Mouse (Mus musculus) heart, postnatal 14 days (tissue): ENCODE data around the gene Scyl1. TPM values are rescaled to one million over a fixed set of nuclear protein-coding genes. Genes with fewer than 3 reads are reported as not detected.
"Not testable (repeated sequence)": the region's sequence is repeated elsewhere in the genome, so short reads cannot be mapped to it uniquely, and the experiment has no call there.

Source experiments
- DNase-seq, 2 experiments: peaks; one replicate each; pipeline ENCODE4 v3.0.0; 2021 to 2022
- intact Hi-C: fragments of 180-260 bp; cut with DNase I; formaldehyde crosslinking; loops from one replicate; pipeline ENCODE4 v1.15.1; 2025
- long read RNA-seq, 2 experiments: library from polyadenylated mRNA; stranded (forward); transcript quantifications; one replicate each; pipeline ENCODE4 v2.0.0; 2021
- total RNA-seq, 2 experiments: library from RNA; stranded (reverse); gene quantifications; 2 replicates each; pipeline ENCODE4 v1.2.3; 2021

Scyl1 gene
- 10 to 100 TPM; 66.2 to 67.2 TPM for total RNA-seq
- long read RNA-seq, experiment 1, transcript Scyl1-209 (17 exons, 2,395 nt), result minor isoform, 15 of 171 reads
- long read RNA-seq, experiment 1, transcript Scyl1-203 (16 exons, 2,719 nt), result minor isoform, 6 of 171 reads
- long read RNA-seq, experiment 1, transcript Scyl1-210 (17 exons, 2,731 nt), result major isoform, 113 of 171 reads
- long read RNA-seq, experiment 1, partial matches to known transcripts, result 24 of 171 reads
- long read RNA-seq, experiment 1, other reads (novel, unspliced or antisense), result 11 of 171 reads
- long read RNA-seq, experiment 2, transcript Scyl1-210 (17 exons, 2,731 nt), result major isoform, 110 of 157 reads
- long read RNA-seq, experiment 2, transcript Scyl1-201 (17 exons, 2,586 nt), result minor isoform, 7 of 157 reads
- long read RNA-seq, experiment 2, transcript Scyl1-209 (17 exons, 2,395 nt), result minor isoform, 10 of 157 reads
- long read RNA-seq, experiment 2, partial matches to known transcripts, result 17 of 157 reads
- long read RNA-seq, experiment 2, other reads (novel, unspliced or antisense), result 12 of 157 reads

DNA sequence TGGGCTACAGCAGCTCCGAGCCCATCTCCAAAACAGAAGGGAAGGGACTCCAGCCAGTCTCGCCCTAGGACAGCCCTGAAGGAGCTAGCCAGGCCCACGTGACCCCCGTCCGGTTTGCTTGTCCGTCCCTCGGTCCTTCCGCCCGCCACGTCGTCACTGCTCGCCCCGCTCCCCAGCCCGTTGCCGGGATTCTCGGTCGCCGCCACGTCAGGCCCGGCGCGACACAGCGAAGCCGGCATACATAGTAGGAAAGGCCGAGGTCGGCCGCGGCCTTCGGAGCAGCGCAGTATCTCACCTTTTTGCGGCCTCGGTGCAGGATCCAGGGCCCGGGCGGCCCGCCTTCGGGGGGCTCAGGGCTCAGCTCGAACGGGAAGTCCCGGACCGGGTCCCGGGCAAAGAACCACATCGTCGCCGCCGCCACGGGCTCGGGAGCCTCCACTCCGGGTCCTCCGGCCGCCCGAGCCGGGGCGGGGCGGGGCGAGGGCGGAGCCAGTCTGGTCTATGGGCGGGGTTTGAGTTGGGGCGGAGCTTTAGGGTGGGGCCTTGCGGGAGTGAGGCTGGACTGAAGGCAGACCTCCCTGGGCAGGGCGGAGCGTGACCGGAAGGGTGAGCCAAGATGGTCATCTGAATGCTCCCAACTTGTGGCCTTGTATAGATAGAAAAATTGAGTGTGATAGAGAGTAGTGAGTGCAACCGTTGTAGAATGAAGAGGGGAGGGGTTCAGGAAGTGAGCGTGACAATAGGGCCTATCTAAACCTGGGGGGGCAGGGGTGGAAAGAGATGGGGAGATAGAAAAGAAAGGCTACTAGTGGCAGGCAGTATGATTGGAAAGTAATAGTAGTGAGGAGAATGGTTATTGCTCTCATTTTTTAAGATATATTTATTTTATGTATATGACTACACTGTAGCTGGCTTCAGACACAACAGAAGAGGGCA, at the start of gene Scyl1:
Gene Scyl1 (minus strand): TSS at position 495 of the 936 bp plus-strand sequence.
- peak; percentile 97 to 98 for DNase-seq
- intact Hi-C loops, result loop anchor here (2.0 to 10.0 kb wide), 2 partner anchors 42 to 364 kb away; partner anchors contain the start of gene Fam89b

GRCm38 (mm10) chr19:5819549-5819948, 48.3 kb upstream of the Scyl1 start:
- intact Hi-C loops, result loop anchor here (2.0 kb wide), 2 partner anchors 17 to 25 kb away; no protein-coding TSS in a partner anchor
- DNase-seq, result peak; percentile 70 to 80

DNA sequence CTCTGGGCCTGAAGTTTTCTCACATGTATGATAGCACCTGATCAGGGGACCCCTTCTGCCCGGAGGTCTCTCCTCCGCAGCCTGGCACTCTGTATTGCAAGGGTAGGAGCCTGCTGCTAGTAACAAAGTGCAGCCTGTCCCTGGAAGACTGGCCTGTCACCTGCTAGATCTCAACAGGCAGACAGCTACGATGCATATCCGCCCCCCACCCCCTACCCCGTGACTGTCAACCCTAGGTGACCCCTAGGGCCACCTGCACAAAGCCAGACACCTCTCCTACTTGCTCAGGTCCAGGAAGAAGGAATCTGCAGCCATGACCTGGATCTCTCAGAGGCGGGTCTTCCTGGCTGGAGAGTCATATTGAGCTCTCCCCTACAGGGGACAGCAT, 47.4 kb upstream of the Scyl1 start:
- intact Hi-C loops, result loop anchor here (2.0 kb wide), 2 partner anchors 16 to 24 kb away; no protein-coding TSS in a partner anchor
- DNase-seq, result no peak

DNA sequence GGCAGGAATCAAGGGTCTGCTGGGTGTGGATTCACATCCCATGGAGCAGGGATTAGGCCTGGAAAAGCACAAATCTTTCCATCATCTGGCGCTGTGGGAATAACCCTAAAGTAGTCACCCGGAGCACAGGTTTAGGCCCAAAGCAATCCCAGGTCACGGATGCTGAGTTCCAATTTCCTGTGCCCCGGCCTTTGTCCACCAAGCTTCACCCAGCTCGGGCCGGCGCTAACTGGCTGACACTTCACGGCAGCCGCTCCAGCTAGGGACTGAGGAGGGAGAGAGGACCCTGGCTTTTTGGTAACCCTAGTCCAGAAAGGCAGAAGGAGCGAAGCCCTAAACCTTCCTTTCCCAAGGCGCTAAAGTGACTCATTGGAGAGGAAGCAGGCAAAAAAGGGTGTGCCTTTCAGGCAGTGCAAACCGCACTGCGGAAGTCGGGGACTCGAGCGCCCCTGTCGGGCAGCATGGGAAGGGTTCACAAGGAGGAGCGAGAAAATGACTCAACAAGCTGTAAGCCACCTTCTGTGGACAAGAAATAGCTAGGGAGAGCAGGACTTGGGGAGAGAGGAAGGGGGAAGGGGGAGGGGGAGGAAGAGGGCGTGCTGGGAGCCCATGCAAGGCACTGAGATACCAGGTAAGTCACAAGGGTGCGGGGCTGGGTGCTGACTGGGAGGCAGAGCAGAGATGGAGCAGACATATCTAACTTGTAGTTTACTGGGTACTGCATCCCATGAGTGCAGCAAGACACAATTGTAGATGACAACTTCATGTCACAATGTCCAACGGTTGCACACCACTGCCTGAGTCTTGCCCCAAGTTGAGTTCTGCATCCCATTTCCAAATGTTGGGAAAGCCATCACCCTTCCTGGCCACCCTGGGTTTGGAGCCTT, 46.7 kb upstream of the Scyl1 start:
- DNase-seq, result peak; percentile 93
- intact Hi-C loops, result loop anchor here (2.0 kb wide), 2 partner anchors 15 to 23 kb away; no protein-coding TSS in a partner anchor

DNA sequence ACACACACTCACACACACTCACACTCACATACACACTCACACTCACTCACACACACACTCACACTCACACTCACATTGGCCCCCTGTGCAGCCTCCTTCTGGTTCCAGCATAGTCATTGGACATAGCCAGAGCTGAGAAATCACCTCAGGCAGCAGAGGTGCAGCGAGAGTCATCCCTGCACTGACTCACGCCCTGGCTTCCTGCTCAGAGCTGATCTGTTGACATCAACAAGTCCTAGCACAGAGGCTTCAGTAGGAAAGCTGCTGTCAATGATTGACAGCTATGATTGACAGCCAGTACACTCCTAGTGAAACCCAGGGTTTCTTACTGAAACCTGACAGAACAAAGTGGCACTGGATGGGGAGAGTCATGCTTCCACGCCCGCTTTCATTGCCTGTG, 44.7 kb upstream of the Scyl1 start:
- intact Hi-C loops, result no loop called here
- DNase-seq, result no peak

DNA sequence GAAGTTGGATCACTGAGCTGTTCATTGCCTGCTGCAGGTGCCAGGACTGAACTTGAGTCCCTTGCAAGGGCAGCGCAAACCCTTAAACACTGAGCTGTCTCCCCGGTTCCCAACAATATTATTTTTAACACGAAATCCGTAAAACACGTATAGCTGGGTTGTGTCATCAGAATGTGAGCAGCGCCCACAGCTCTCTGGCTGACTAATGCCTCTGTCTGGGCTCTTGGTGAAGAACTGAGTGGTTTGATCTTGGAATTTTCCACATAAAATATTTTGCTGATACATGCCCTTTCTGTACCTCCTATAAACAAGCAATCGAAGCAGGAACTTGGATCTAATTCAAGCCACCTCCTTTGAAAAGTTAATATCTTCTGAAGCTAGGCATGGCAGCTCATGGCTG, 43.8 kb upstream of the Scyl1 start:
- intact Hi-C loops, result no loop called here
- DNase-seq, result no peak

GRCm38 (mm10) chr19:5814048-5814447, 42.8 kb upstream of the Scyl1 start:
- DNase-seq, intact Hi-C loops: not testable (repeated sequence)

- no peak for DNase-seq
These were observed 42.3 kb upstream of the Scyl1 start for GRCm38 (mm10) chr19:5813567-5813966.

DNA sequence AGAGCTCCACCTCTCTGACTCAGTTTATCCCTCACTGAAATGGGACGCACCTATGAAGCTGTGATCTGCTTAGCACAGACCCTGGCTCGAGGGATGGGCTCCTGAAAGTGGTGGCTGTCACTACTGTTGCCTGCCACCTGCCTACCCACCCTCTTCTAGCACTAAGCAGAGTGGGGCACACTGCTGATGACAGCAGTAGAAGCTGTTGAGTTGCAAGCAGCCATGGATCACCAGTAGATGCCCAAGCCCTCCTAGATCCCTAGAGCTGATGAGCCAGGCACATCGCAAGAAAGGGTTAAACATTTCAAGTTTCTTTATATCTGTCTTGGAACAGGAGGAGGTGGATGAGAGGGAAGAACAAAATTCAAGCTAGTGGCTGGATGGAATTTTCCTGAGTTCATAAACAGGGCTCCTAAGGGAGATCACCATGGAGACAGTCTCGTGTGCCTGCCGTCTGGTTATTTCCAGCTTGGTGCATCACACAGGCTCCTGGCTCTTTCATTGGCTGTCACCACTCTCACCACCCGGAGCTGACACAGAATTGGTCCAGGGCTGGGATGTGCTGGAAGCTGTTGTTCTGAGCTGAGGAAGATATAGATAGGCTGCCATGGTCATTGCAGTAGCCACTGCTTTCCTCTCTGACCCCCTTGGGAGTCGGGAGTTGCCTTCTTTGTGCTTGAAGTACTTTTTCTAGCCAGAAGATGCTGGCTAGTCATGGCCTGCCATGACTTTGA, 40.7 kb upstream of the Scyl1 start:
- intact Hi-C loops, result no loop called here
- DNase-seq, result peak; percentile 77

More at GRCm38 (mm10) chr19:5813567-5813966, 42.3 kb upstream of the Scyl1 start:
- intact Hi-C loops, result no loop called here

DNA sequence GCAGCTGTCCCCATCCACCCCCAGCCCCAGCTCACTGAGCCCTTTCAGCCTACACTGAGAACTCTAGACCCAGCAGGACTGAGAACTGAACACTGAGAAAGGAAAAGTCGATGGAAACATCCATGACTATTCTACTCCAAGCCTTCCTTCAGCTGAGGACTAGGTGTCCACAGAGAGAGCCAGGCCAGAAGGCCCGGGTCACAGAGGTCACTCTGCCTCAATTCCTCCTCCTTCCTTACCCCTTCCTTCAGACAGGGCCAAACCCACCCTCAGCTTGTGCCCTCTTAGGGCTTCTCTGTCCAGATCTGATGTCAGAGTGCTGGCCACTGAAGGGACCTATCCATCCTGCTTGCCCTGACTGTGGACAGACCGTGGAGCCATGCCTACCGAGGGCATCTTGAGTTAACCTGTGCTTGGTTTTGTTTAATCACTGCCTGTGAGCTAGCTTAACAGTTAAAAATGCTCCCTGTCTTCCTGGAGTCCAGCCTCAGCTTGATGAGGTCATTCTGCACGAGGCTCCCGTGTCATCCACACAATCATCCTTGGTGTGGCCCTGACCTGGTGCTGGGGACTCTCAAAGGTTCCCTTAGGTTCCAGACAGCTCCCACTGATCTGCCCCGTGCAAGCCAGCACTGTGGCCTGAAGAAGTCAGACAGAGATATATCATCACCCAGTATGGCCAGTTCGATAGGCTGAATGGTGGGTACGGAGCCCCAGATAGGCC, 39.8 kb upstream of the Scyl1 start:
- no peak for DNase-seq
- intact Hi-C loops, result no loop called here

DNA sequence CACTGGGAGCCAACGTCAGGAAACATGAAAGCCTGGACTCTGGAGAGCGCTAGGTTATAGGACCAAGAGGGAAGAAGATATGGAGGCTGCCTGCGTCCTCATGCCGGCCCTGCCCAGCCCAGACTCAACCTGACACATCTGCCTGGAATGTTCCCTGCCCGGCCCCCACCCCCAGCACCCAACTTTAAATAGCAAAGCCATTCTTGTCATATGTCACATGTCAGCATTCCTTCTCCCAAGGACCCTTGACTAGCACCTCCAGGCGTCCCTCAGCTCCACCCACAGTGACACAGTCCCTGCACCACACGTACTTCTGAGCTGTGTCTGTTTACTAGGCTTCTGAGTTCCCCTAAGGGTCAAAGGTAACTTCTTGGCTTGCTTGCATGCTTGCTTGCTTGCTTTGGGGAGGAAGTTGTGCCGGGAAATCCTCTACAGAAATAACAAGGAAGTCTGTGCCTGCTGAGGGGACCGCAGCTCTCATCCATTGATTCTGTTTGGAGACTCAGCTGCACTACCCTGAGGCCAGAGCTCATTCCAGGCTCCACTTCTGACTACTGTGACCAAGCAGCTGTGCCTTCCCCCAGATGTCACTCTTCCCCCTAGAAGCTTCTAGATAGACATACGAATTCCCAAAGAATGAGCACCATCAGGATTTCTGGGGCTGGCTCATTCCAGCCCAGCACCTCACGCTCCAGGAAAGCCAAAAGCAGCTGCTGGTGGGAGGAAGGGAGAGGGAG, 39.1 kb upstream of the Scyl1 start:
- peak in 1 of 2 experiments; percentile 56 for DNase-seq
- intact Hi-C loops, result no loop called here

GRCm38 (mm10) chr19:5809712-5810089, 38.5 kb upstream of the Scyl1 start:
- intact Hi-C loops, result no loop called here
- peak in 1 of 2 experiments; percentile 23 for DNase-seq

DNA sequence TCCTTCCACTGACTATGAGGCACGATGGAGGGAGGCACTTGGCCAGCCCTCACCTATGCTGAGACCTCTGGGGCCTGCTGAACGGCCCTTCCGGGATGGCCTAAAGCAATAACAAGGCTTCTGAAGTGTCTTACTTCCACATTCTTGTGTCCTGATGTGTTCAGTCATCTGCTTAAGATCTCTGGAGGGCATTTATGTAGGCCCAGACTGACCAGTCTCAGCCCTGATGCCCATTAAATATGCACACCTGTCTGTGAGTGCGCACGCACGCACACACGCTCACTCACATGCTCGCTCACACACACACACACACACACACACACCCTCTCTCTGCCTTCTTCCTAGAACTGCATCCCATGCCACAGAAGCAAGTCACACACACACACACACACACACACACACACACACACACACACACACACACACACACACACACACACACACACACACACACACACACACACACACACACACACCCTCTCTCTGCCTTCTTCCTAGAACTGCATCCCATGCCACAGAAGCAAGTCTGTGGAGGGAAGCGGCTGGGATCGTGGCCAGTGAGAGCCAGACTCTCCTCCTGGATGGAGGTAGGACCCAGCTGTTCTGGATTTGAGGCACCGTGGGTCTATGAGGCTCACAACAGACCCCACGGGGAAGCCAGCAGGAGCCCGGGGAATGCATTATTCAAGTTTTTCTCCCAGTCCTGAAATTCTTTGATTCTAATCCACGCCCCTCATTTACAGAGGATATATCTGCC, 37.9 kb upstream of the Scyl1 start:
- intact Hi-C loops, result no loop called here
- DNase-seq, result peak in 1 of 2 experiments; percentile 19

GRCm38 (mm10) chr19:5807740-5808139, 36.5 kb upstream of the Scyl1 start:
- DNase-seq, result peak in 1 of 2 experiments; percentile 4
- intact Hi-C loops, result no loop called here

DNA sequence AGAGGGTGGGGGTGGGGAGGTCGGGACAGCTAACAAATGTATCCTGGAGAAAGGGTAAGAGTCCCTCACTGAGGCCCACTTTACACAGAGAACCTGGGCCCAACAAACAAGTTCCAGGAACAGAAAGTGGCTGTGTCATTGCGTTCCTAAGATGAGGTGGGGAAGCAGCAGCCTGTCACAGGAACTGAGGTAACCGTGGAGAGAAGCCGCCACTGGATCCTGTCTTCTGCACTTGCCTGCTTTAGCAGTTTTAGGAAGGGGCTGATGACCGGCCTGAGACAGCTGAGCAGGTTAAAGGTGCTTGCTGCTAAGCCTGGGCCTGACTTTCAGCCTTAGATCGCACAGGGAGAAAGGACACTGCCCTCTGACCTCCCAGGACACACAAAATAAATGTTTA, 35.6 kb upstream of the Scyl1 start:
- intact Hi-C loops, result no loop called here
- DNase-seq, result peak in 1 of 2 experiments; percentile 31

DNA sequence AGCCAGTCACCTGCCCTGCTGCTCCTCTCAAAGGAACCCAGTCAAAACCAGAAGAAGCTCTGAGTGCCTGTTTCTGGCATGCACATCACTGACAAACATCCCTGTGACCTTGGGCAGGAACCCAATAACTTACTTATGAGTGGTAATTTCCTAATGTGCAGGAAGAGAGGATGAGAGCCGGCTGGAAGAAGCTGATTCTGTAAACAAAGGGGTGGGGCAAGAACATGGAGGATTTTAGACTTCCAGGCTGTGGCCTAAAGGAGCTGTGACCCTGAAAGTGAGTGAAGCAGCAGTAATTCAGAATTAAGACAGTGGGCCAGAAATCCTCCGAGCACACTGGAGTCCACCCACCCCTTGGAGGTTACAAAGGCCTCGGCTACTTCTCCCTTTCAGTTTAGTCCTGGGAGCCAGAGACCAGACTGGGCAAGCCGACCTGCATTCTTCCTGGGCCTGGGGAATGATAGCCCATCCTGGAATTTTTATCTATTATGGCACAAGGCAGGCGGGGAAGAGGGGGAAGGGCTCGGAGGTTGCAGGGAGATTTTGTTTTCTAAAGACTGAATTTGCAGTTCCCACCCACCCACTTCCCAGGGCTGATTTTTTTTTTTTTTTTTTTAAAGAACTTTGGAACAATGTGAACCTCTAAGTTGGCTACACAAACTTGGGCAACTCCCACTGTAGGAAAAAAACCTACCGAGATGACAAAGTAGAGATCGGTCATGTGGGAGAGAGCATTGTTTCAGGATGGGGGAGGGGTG, 35.0 kb upstream of the Scyl1 start:
- intact Hi-C loops, result no loop called here
- DNase-seq, result peak in 1 of 2 experiments; percentile 66
